Mouse (Mus musculus) brain, embryonic 14.5 days (tissue): Measurements from ENCODE around the gene Nde1.

Experiments used
- CTCF ChIP-seq: fragments of 200-500 bp; IDR thresholded peaks from 2 replicates; pipeline ENCODE4 v1.5.1; 2012; ENCODE audit warnings: inconsistent platforms, mild to moderate bottlenecking, moderate library complexity, borderline replicate concordance; ENCODE audit not compliant: insufficient read depth, insufficient read length; ENCODE audit errors: extremely low read depth
- POLR2A ChIP-seq: fragments of 200-500 bp; IDR thresholded peaks from 2 replicates; pipeline ENCODE4 v1.6.1; 2012; ENCODE audit warnings: mild to moderate bottlenecking, inconsistent platforms, borderline replicate concordance; ENCODE audit not compliant: poor library complexity, insufficient read depth, insufficient read length, severe bottlenecking; ENCODE audit errors: extremely low read depth

GRCm38 (mm10) chr16:14131838-14132237, 31.2 kb upstream of the Nde1 start:
- no peak for TF ChIP-seq CTCF
- TF ChIP-seq POLR2A: no peak
